Mouse (Mus musculus) liver, adult 2 months (tissue): ENCODE results near the gene Ntpcr. TPM values are rescaled to one million over a fixed set of nuclear protein-coding genes. Genes with fewer than 3 reads are reported as not detected.

Source experiments
- DNase-seq: peaks from one replicate; pipeline ENCODE4 v3.0.0-alpha.2; 2011; ENCODE audit warnings: low read depth, low spot score; ENCODE audit errors: extremely low read depth
- H3K27ac ChIP-seq: fragments of 200-500 bp; replicated peaks from 2 replicates; pipeline ENCODE4 v1.5.1; 2012; ENCODE audit warnings: low read depth, mild to moderate bottlenecking, control low read depth, inconsistent platforms, low read length; ENCODE audit not compliant: insufficient read depth
- H3K27me3 ChIP-seq: fragments of 200-500 bp; 2 replicates; pipeline ENCODE4 v1.6.1; 2012; ENCODE audit warnings: mild to moderate bottlenecking, moderate library complexity, low read length, inconsistent platforms; ENCODE audit not compliant: control insufficient read depth, insufficient read depth
- H3K36me3 ChIP-seq: fragments of 200-500 bp; 2 replicates; pipeline ENCODE4 v1.6.1; 2012; ENCODE audit warnings: low read length, inconsistent platforms; ENCODE audit not compliant: control insufficient read depth, insufficient read depth
- H3K4me1 ChIP-seq: fragments of 200-500 bp; 2 replicates; pipeline ENCODE4 v1.6.1; 2011; ENCODE audit warnings: low read length; ENCODE audit not compliant: control insufficient read depth, insufficient read depth
- H3K4me3 ChIP-seq: fragments of 200-500 bp; 2 replicates; pipeline ENCODE4 v1.5.1; 2011; ENCODE audit warnings: low read depth, mild to moderate bottlenecking, control low read depth, low read length, moderate library complexity; ENCODE audit not compliant: insufficient read depth
- H3K79me2 ChIP-seq: fragments of 200-500 bp; 2 replicates; pipeline ENCODE4 v1.6.1; 2012; ENCODE audit warnings: inconsistent platforms, mild to moderate bottlenecking, low read length, moderate library complexity; ENCODE audit not compliant: control insufficient read depth, insufficient read depth
- H3K9ac ChIP-seq: fragments of 200-500 bp; 2 replicates; pipeline ENCODE4 v1.6.1; 2012; ENCODE audit warnings: low read depth, mild to moderate bottlenecking, control low read depth, inconsistent platforms, low read length
- CTCF ChIP-seq: fragments of 200-500 bp; IDR thresholded peaks from 2 replicates; pipeline ENCODE4 v1.5.1; 2011; ENCODE audit warnings: low read depth, low read length, control low read depth
- POLR2A ChIP-seq: fragments of 200-500 bp; IDR thresholded peaks from 2 replicates; pipeline ENCODE4 v1.6.1; 2011; ENCODE audit warnings: low read length, control low read depth; ENCODE audit not compliant: insufficient read depth; ENCODE audit errors: extremely low read depth
- WGBS: fragments of 180-500 bp; shearing (Covaris S2); methylation state at CpG from one replicate; pipeline ENCODE4 v1.1.7; 2018; 5-methylcytosine and 5-hydroxymethylcytosine counted together
- polyA plus RNA-seq: library from polyadenylated mRNA; depleted of rRNA; stranded (reverse); fragments of >200 nt; gene quantifications from 2 replicates; pipeline ENCODE4 v1.2.3, GENCODE M21; 2012
- total RNA-seq: library from RNA; depleted of rRNA; stranded (reverse); fragments of >200 nt; gene quantifications from 2 replicates; pipeline ENCODE4 v1.2.3, GENCODE M21; 2014

The Ntpcr gene
- total and polyA plus RNA-seq, 2 experiments, result 11.4 to 12.3 TPM

GRCm38 (mm10) chr8:125718914-125719313 lies 10.8 kb upstream of the Ntpcr start:
- Histone ChIP-seq H3K4me3 (no peak overlapping the region), H3K9ac (no peak overlapping the region), H3K27ac (no peak overlapping the region), H3K36me3 (no peaks in the 10 kb centered on the region), H3K27me3 (no peaks in the 10 kb centered on the region), H3K4me1 (no peaks in the 10 kb centered on the region), H3K79me2 (no peaks in the 10 kb centered on the region)
- no peak for DNase-seq
- no peak for TF ChIP-seq POLR2A
- TF ChIP-seq CTCF, result peak; percentile 50
- 65% methylated on average over 4 of the region's 4 CpGs for WGBS

GRCm38 (mm10) chr8:125722675-125723074 lies 7.1 kb upstream of the Ntpcr start:
- no peak for DNase-seq
- WGBS, result 94% methylated on average over 7 of the region's 7 CpGs

GRCm38 (mm10) chr8:125723437-125723836 lies 6.3 kb upstream of the Ntpcr start:
- TF ChIP-seq CTCF, result no peak
- TF ChIP-seq POLR2A, result no peak
- H3K27me3 ChIP-seq, result no peaks in the 10 kb centered on the region
- no peaks in the 10 kb centered on the region for H3K79me2 ChIP-seq
- H3K4me3 ChIP-seq, result no peak overlapping the region
- no peak overlapping the region for H3K27ac ChIP-seq
- DNase-seq, result no peak
- WGBS, result 94% methylated on average over 6 of the region's 6 CpGs
- no peaks in the 10 kb centered on the region for H3K36me3 ChIP-seq
- H3K9ac ChIP-seq, result no peak overlapping the region
- no peaks in the 10 kb centered on the region for H3K4me1 ChIP-seq

More at GRCm38 (mm10) chr8:125722675-125723074, 7.1 kb upstream of the Ntpcr start:
- H3K27me3 ChIP-seq, result no peaks in the 10 kb centered on the region
- H3K4me3 ChIP-seq, result no peak overlapping the region
- no peaks in the 10 kb centered on the region for H3K36me3 ChIP-seq
- no peaks in the 10 kb centered on the region for H3K4me1 ChIP-seq
- H3K79me2 ChIP-seq, result no peaks in the 10 kb centered on the region
- H3K27ac ChIP-seq, result no peak overlapping the region
- H3K9ac ChIP-seq, result no peak overlapping the region
- TF ChIP-seq POLR2A, result no peak
- no peak for TF ChIP-seq CTCF

GRCm38 (mm10) chr8:125725037-125725820 lies 4.5 kb upstream of the Ntpcr start:
- TF ChIP-seq POLR2A (no peak), CTCF (no peak)
- Histone ChIP-seq H3K79me2 (no peaks in the 10 kb centered on the region), H3K4me3 (no peak overlapping the region), H3K36me3 (no peaks in the 10 kb centered on the region), H3K9ac (no peak overlapping the region), H3K4me1 (no peaks in the 10 kb centered on the region), H3K27ac (peak overlapping the region; percentile 58; the same call in 1 of the 2 replicates), H3K27me3 (no peaks in the 10 kb centered on the region)
- 79% methylated on average over 6 of the region's 6 CpGs for WGBS
- peak; percentile 59 for DNase-seq

- H3K9ac ChIP-seq, result no peak overlapping the region
- no peak for TF ChIP-seq POLR2A
- no peak for TF ChIP-seq CTCF
- no peak overlapping the region for H3K4me3 ChIP-seq
- H3K27me3 ChIP-seq, result no peaks in the 10 kb centered on the region
- no peaks in the 10 kb centered on the region for H3K36me3 ChIP-seq
- no peak overlapping the region for H3K27ac ChIP-seq
- no peak for DNase-seq
- no peaks in the 10 kb centered on the region for H3K79me2 ChIP-seq
- 95% methylated on average over 4 of the region's 4 CpGs for WGBS
- H3K4me1 ChIP-seq, result no peaks in the 10 kb centered on the region
Observed at GRCm38 (mm10) chr8:125726143-125726542, 3.6 kb upstream of the Ntpcr start.

- Histone ChIP-seq H3K36me3 (no peaks in the 10 kb centered on the region), H3K79me2 (no peaks in the 10 kb centered on the region), H3K27me3 (no peaks in the 10 kb centered on the region), H3K27ac (no peak overlapping the region), H3K4me1 (no peaks in the 10 kb centered on the region), H3K4me3 (no peak overlapping the region), H3K9ac (no peak overlapping the region)
- no peak for TF ChIP-seq CTCF
- no peak for TF ChIP-seq POLR2A
- DNase-seq, result no peak
- 71% methylated on average over 5 of the region's 5 CpGs for WGBS
Observed at GRCm38 (mm10) chr8:125726986-125727385, 2.8 kb upstream of the Ntpcr start.
